In genomic region chr2:115897559-115897958, GRCm38 (mm10) we compare ENCODE assay signal across 11 mouse cellular contexts.
DNase-seq lines count a peak whose midpoint lies in the region; ATAC-seq and TF ChIP-seq lines count a peak whose summit lies in the region.
"Had no signal": no experiment of that assay in that cellular context is flagged by ENCODE, and none has a peak within 500 bp of the region (broad histone marks: within the 10 kb centered on the region; RNA-seq: fewer than 3 reads in every experiment).

No protein-coding gene starts in this region.

- H3K36me3 ChIP-seq in hindbrain, embryonic 13.5 days = no peaks in the 10 kb centered on the region
- H3K36me3 ChIP-seq in midbrain, postnatal 0 days (ENCODE audit: insufficient read depth, low read length) = no peaks in the 10 kb centered on the region
- no peaks in the 10 kb centered on the region for H3K36me3 ChIP-seq in thymus, adult 2 months (ENCODE audit: control insufficient read depth, insufficient read depth, low read length)

- H3K4me2 ChIP-seq in hindbrain, embryonic 13.5 days = 0 out of 2 replicates have a peak overlapping the region, but pooled peaks have one; percentile 8
- no peak overlapping the region for H3K4me2 ChIP-seq in midbrain, postnatal 0 days (ENCODE audit: low read depth, low read length, poor library complexity, severe bottlenecking)
- H3K4me2 ChIP-seq: heart, embryonic 11.5 days had no signal

- WGBS in hindbrain, embryonic 13.5 days = 26% methylated on average over 5 of the region's 5 CpGs
- 22% methylated on average over 5 of the region's 5 CpGs for WGBS in midbrain, postnatal 0 days
- 84% methylated on average over 5 of the region's 5 CpGs for WGBS in thymus, adult 2 months

- TF ChIP-seq POLR2A in thymus, adult 2 months (IDR thresholded peaks at IDR 0.05; ENCODE audit: control insufficient read depth, extremely low read depth, insufficient read depth, low read length, poor library complexity) = no peak

- ATAC-seq in hindbrain, embryonic 13.5 days (ENCODE audit: low FRiP score) = peak; percentile 47
- 0 out of 2 replicates have a peak, but pooled peaks have one; percentile 12 for ATAC-seq in midbrain, postnatal 0 days (ENCODE audit: low FRiP score)

- peaks cover 62% of the 10 kb centered on the region for H3K4me1 ChIP-seq in hindbrain, embryonic 13.5 days (replicated peaks)
- no peaks in the 10 kb centered on the region for H3K4me1 ChIP-seq in midbrain, postnatal 0 days (ENCODE audit: insufficient read depth, low read length)
- H3K4me1 ChIP-seq in thymus, adult 2 months (replicated peaks; ENCODE audit: control insufficient read depth, insufficient read depth, low read length) = no peaks in the 10 kb centered on the region

- no peaks in the 10 kb centered on the region for H3K9me3 ChIP-seq in hindbrain, embryonic 13.5 days
- no peaks in the 10 kb centered on the region for H3K9me3 ChIP-seq in midbrain, postnatal 0 days (ENCODE audit: low read length)

- peak overlapping the region; percentile 65 for H3K27ac ChIP-seq in hindbrain, embryonic 13.5 days
- peak overlapping the region; percentile 27; the same call in 1 of the 2 replicates for H3K27ac ChIP-seq in midbrain, postnatal 0 days (ENCODE audit: low read depth, low read length)
- H3K27ac ChIP-seq in thymus, adult 2 months (ENCODE audit: control insufficient read depth, insufficient read depth, low read length) = no peak overlapping the region

- H3K9ac ChIP-seq in hindbrain, embryonic 13.5 days = no peak overlapping the region
- no peak overlapping the region for H3K9ac ChIP-seq in midbrain, postnatal 0 days (replicated peaks; ENCODE audit: low read length, poor library complexity, severe bottlenecking)

- no peak for TF ChIP-seq CTCF in midbrain, postnatal 0 days (IDR thresholded peaks at IDR 0.05)
- no peak for TF ChIP-seq CTCF in thymus, adult 2 months (IDR thresholded peaks at IDR 0.05; ENCODE audit: borderline replicate concordance, control insufficient read depth, extremely low read depth, insufficient read depth, low read length, poor library complexity)

- H3K27me3 ChIP-seq in hindbrain, embryonic 13.5 days = no peaks in the 10 kb centered on the region
- H3K27me3 ChIP-seq in midbrain, postnatal 0 days (ENCODE audit: insufficient read depth, low read length) = no peaks in the 10 kb centered on the region
- H3K27me3 ChIP-seq in thymus, adult 2 months (ENCODE audit: control insufficient read depth, insufficient read depth, low read length) = no peaks in the 10 kb centered on the region

- intact Hi-C loops in left cerebral cortex, postnatal 14 days (cut with DNase I) = no loop called here

- H3K4me3 ChIP-seq in hindbrain, embryonic 13.5 days = no peak overlapping the region
- H3K4me3 ChIP-seq in midbrain, postnatal 0 days (ENCODE audit: low read depth, low read length) = no peak overlapping the region
- no peak overlapping the region for H3K4me3 ChIP-seq in thymus, adult 2 months (ENCODE audit: control insufficient read depth, insufficient read depth, low read length)

- DNase-seq in embryo, embryonic 11 days = peak; percentile 43
- no peak for DNase-seq in embryo, embryonic 10 days (ENCODE audit: low spot score)
- peak; percentile 7 to 8 for DNase-seq in left cerebral cortex, postnatal 14 days (ENCODE audit: low spot score in 2 of 2)
- DNase-seq in left cerebral cortex, adult 11 months (ENCODE audit: low spot score) = no peak
- DNase-seq in midbrain, postnatal 0 days (ENCODE audit: low spot score) = peak; percentile 76
- no peak for DNase-seq in spleen, postnatal 10 days (ENCODE audit: low spot score in 2 of 2)
- no peak for DNase-seq in thymus, adult 2 months
- DNase-seq: cerebellum, adult 9-10 months; lung, adult 18-20 months had no signal

Comparison
In these comparisons a context has a peak if more than half of its experiments do, and no peak if none do; other contexts are left out.
1. DNase-seq: peak in embryo, embryonic 11 days (single experiment), left cerebral cortex, postnatal 14 days (2 of 2) and midbrain, postnatal 0 days (single experiment); none in embryo, embryonic 10 days (single experiment), left cerebral cortex, adult 11 months (single experiment), spleen, postnatal 10 days (0 of 2) and thymus, adult 2 months (single experiment).